Mouse (Mus musculus) liver, embryonic 15.5 days (tissue): ENCODE measurements around the gene Trappc2. TPM values are rescaled to one million over a fixed set of nuclear protein-coding genes. Genes with fewer than 3 reads are reported as not detected.
A peak's percentile ranks its signal among the peaks of the same experiment; 100 is the strongest.

Source experiments
- ATAC-seq: fragments of 200-750 bp; cut with Nextera tagmentation; 2 replicates; pipeline ENCODE4 v1.8.0; 2017; ENCODE audit warnings: moderate number of reproducible peaks, mild to moderate bottlenecking, moderate library complexity; ENCODE audit not compliant: insufficient read depth
- H3K27ac ChIP-seq: fragments of 300-500 bp; sonication (generic); replicated peaks from 2 replicates; pipeline ENCODE4 v1.5.1; 2015; ENCODE audit warnings: mild to moderate bottlenecking, inconsistent platforms
- H3K27me3 ChIP-seq: fragments of 300-500 bp; sonication (generic); 2 replicates; pipeline ENCODE4 v1.6.1; 2015; ENCODE audit warnings: mild to moderate bottlenecking, inconsistent platforms
- H3K36me3 ChIP-seq: fragments of 300-500 bp; sonication (generic); replicated peaks from 2 replicates; pipeline ENCODE4 v1.6.1; 2015; ENCODE audit warnings: moderate library complexity, mild to moderate bottlenecking, inconsistent platforms
- H3K4me1 ChIP-seq: fragments of 300-500 bp; sonication (generic); replicated peaks from 2 replicates; pipeline ENCODE4 v1.6.1; 2015; ENCODE audit warnings: inconsistent platforms
- H3K4me2 ChIP-seq: fragments of 300-500 bp; sonication (generic); 2 replicates; pipeline ENCODE4 v1.6.1; 2015; ENCODE audit warnings: moderate library complexity, mild to moderate bottlenecking, inconsistent platforms
- H3K4me3 ChIP-seq: fragments of 300-500 bp; sonication (generic); replicated peaks from 2 replicates; pipeline ENCODE4 v1.5.1; 2015; ENCODE audit warnings: mild to moderate bottlenecking, inconsistent platforms
- H3K9ac ChIP-seq: fragments of 300-500 bp; sonication (generic); 2 replicates; pipeline ENCODE4 v1.6.1; 2015; ENCODE audit warnings: moderate library complexity, mild to moderate bottlenecking, inconsistent platforms
- H3K9me3 ChIP-seq: fragments of 300-500 bp; sonication (generic); replicated peaks from 2 replicates; pipeline ENCODE4 v1.6.1; 2016; ENCODE audit warnings: inconsistent platforms
- WGBS: fragments of 180-500 bp; shearing (Covaris S2); methylation state at CpG from one replicate; pipeline ENCODE4 v1.1.7; 2015; ENCODE audit warnings: mixed read lengths; ENCODE audit not compliant: insufficient replicate concordance; 5-methylcytosine and 5-hydroxymethylcytosine counted together
- polyA plus RNA-seq: library from polyadenylated mRNA; unstranded; fragments of >200 nt; fragmentation: Nextera tagmentation; extraction: Ambion mirVana; gene quantifications from 2 replicates; pipeline ENCODE4 v1.2.1, GENCODE M21; 2015

Trappc2 gene
- polyA plus RNA-seq: 9.7 and 9.9 TPM in 2 replicates

DNA sequence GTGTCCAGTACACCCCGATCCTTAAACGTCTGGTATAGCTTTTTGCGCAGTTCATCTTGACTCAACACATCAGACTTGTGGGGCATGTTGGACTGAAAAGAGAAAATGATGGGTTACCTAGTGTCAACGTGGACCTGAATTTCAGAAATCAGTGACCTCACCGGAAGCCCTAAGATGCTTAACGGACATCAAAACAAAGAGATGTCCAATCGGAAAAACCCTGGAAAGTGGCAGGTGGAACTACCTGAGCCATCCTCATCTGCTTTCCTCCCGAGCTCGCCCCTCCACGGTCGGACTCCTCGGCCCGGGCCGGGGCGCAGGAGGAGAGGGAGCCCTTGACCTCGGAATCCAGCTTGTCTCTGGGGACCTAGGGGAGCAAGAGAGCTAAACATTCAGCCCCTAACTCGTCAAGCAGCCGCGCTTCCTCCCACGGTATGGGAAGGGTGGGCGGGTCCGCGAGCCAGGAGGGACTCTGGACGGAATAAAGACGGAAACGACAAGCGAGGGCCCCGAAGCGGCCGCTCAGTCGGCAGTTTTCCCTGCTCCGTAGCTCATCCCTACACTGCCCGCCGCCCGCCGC, at the start of gene Trappc2:
Gene Trappc2 (plus strand): TSS at position 539 of the 580 bp plus-strand sequence.
- no peaks in the 10 kb centered on the region; the same call in none of the 2 replicates for H3K27me3 ChIP-seq
- 11% methylated on average over 32 of the region's 36 CpGs for WGBS
- peak; percentile 68 for ATAC-seq
- H3K4me3 ChIP-seq: peak within 1 kb of the TSS; percentile 70
- H3K9ac ChIP-seq: peak within 1 kb of the TSS; percentile 74
- H3K27ac ChIP-seq: peak within 1 kb of the TSS; percentile 78
- 0 out of 2 replicates have a peak, but pooled peaks cover 2% of the 10 kb centered on the region for H3K36me3 ChIP-seq
- no peaks in the 10 kb centered on the region for H3K9me3 ChIP-seq
- peak within 1 kb of the TSS; percentile 72 for H3K4me2 ChIP-seq
- peaks cover 12% of the 10 kb centered on the region; the same call in 1 of the 2 replicates for H3K4me1 ChIP-seq

- H3K4me3 ChIP-seq: no peak overlapping the region
- 74% methylated on average over 1 of the region's 1 CpGs for WGBS
- H3K9me3 ChIP-seq: no peaks in the 10 kb centered on the region
- no peak for ATAC-seq
- no peak overlapping the region for H3K9ac ChIP-seq
- H3K4me2 ChIP-seq: no peak overlapping the region
- H3K27me3 ChIP-seq: no peaks in the 10 kb centered on the region
- H3K27ac ChIP-seq: no peak overlapping the region
- no peaks in the 10 kb centered on the region for H3K36me3 ChIP-seq
- H3K4me1 ChIP-seq: no peaks in the 10 kb centered on the region
These were observed 46.6 kb upstream of the Trappc2 start for GRCm38 (mm10) chrX:166393753-166394152.

GRCm38 (mm10) chrX:166407865-166408264, 32.5 kb upstream of the Trappc2 start:
- Histone ChIP-seq H3K4me3 (no peak overlapping the region), H3K27me3 (no peaks in the 10 kb centered on the region; the same call in 1 of the 2 replicates), H3K4me2 (no peak overlapping the region), H3K9me3 (no peaks in the 10 kb centered on the region), H3K4me1 (no peaks in the 10 kb centered on the region), H3K9ac (no peak overlapping the region), H3K36me3 (peaks cover 5% of the 10 kb centered on the region; the same call in 1 of the 2 replicates), H3K27ac (no peak overlapping the region)
- ATAC-seq: no peak

DNA sequence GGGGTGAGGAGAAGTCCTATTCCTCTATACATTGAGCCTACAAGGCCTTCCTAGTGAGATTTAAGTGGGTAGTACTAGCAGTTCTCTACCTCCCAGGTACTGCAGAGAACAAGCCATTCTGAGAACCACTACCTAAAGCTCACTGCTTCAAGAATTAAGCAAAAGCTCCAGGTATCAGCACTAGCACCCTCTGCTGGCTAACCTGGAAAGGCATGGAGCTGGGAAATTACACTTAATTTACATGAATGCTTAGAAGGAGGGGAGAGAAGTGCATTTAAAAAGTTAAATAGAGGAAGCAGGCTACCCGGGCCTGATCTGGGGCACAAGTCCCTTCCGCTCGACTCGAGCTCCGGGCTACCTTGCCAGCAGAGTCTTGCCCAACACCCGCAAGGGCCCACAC, 24.2 kb upstream of the Trappc2 start:
- no peaks in the 10 kb centered on the region for H3K27me3 ChIP-seq
- H3K9me3 ChIP-seq: no peaks in the 10 kb centered on the region
- no peak overlapping the region for H3K4me3 ChIP-seq
- no peaks in the 10 kb centered on the region for H3K36me3 ChIP-seq
- H3K4me1 ChIP-seq: no peaks in the 10 kb centered on the region
- no peak for ATAC-seq
- H3K27ac ChIP-seq: no peak overlapping the region
- 46% methylated on average over 5 of the region's 6 CpGs for WGBS
- no peak overlapping the region for H3K4me2 ChIP-seq
- H3K9ac ChIP-seq: no peak overlapping the region

- no peak overlapping the region for H3K27ac ChIP-seq
- 0 out of 2 replicates have a peak, but pooled peaks cover 3% of the 10 kb centered on the region for H3K36me3 ChIP-seq
- H3K4me1 ChIP-seq: 0 out of 2 replicates have a peak, but pooled peaks cover 4% of the 10 kb centered on the region
- no peak overlapping the region for H3K9ac ChIP-seq
- WGBS: 67% methylated on average over 2 of the region's 2 CpGs
- no peak overlapping the region for H3K4me2 ChIP-seq
- H3K9me3 ChIP-seq: no peaks in the 10 kb centered on the region
- no peak overlapping the region for H3K4me3 ChIP-seq
- no peaks in the 10 kb centered on the region; the same call in 1 of the 2 replicates for H3K27me3 ChIP-seq
- ATAC-seq: no peak
These were observed 5.6 kb upstream of the Trappc2 start for GRCm38 (mm10) chrX:166434812-166435211.

DNA sequence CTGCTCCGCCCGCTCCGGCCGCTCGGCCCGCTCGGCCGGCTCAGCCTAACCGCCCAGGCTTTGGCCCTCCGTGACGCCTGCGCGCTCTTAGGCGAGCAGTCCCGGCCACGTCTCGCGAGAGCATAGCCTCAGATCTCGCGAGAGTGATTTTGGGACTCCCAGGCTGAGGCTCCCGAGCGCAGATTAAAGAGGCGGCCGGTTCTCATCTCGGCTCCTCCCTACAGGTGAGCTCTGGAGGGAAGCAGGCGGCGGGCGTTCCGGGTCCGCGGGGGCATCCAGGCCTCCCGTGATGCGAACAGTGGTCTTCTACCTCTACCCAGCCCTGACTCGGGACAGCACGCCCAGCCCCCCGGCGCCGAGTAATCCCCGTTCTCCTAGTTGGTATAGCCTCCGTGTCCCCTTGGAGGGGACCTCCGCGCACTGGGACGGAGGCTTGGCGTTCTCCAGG, 266 bp downstream of the Trappc2 start, which contains the start of gene Ofd1:
Gene Ofd1 (minus strand): TSS at position 89 of the 448 bp plus-strand sequence.
- ATAC-seq: peak; percentile 99
- Histone ChIP-seq H3K36me3 (no peaks in the 10 kb centered on the region), H3K9ac (peak within 1 kb of the TSS; percentile 74), H3K4me1 (peaks cover 17% of the 10 kb centered on the region; the same call in 1 of the 2 replicates), H3K9me3 (no peaks in the 10 kb centered on the region), H3K4me3 (peak within 1 kb of the TSS; percentile 70), H3K4me2 (peak within 1 kb of the TSS; percentile 72), H3K27ac (peak within 1 kb of the TSS; percentile 78), H3K27me3 (no peaks in the 10 kb centered on the region; the same call in none of the 2 replicates)
- 11% methylated on average over 42 of the region's 44 CpGs for WGBS

GRCm38 (mm10) chrX:166444552-166444951, 4.2 kb downstream of the Trappc2 start:
- H3K27me3 ChIP-seq: no peaks in the 10 kb centered on the region; the same call in 1 of the 2 replicates
- no peaks in the 10 kb centered on the region for H3K9me3 ChIP-seq
- H3K4me3 ChIP-seq: no peak overlapping the region
- H3K4me1 ChIP-seq: peaks cover 15% of the 10 kb centered on the region; the same call in 1 of the 2 replicates
- H3K9ac ChIP-seq: no peak overlapping the region
- H3K4me2 ChIP-seq: no peak overlapping the region
- no peak overlapping the region for H3K27ac ChIP-seq
- no peaks in the 10 kb centered on the region for H3K36me3 ChIP-seq
- 37% methylated on average over 3 of the region's 3 CpGs for WGBS
- no peak for ATAC-seq

GRCm38 (mm10) chrX:166453532-166453931, 13.2 kb downstream of the Trappc2 start:
- Histone ChIP-seq H3K4me1 (no peaks in the 10 kb centered on the region), H3K9ac (no peak overlapping the region), H3K4me3 (no peak overlapping the region), H3K9me3 (no peaks in the 10 kb centered on the region), H3K27me3 (no peaks in the 10 kb centered on the region), H3K27ac (no peak overlapping the region), H3K36me3 (peaks cover 12% of the 10 kb centered on the region; the same call in 1 of the 2 replicates), H3K4me2 (no peak overlapping the region)
- WGBS: 39% methylated on average over 6 of the region's 6 CpGs
- ATAC-seq: no peak

DNA sequence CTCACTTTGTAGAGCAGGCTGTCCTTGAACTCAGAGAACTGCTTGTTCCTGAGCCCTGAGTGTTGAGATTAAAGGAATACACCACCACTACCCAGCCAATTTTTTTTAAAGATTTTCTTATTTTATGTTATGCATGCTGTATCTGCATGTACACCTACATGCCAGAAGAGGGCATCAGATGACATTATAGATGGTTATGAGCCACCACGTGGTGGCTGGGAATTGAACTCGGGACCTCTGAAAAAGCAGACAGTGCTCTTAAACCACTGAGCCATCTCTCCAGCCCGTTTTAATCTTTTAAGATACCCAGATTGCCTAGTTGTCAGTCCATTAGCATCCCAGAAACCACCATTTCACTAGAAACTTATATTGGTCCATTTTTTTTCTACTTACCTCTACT, 14.0 kb downstream of the Trappc2 start:
- no peak for ATAC-seq
- Histone ChIP-seq H3K9me3 (no peaks in the 10 kb centered on the region), H3K4me1 (no peaks in the 10 kb centered on the region), H3K9ac (no peak overlapping the region), H3K4me2 (no peak overlapping the region), H3K36me3 (peaks cover 12% of the 10 kb centered on the region; the same call in 1 of the 2 replicates), H3K27ac (no peak overlapping the region), H3K4me3 (no peak overlapping the region), H3K27me3 (no peaks in the 10 kb centered on the region)
- 55% methylated on average over 3 of the region's 3 CpGs for WGBS

GRCm38 (mm10) chrX:166455525-166455924, 15.2 kb downstream of the Trappc2 start:
- no peaks in the 10 kb centered on the region for H3K27me3 ChIP-seq
- 94% methylated on average over 1 of the region's 1 CpGs for WGBS

DNA sequence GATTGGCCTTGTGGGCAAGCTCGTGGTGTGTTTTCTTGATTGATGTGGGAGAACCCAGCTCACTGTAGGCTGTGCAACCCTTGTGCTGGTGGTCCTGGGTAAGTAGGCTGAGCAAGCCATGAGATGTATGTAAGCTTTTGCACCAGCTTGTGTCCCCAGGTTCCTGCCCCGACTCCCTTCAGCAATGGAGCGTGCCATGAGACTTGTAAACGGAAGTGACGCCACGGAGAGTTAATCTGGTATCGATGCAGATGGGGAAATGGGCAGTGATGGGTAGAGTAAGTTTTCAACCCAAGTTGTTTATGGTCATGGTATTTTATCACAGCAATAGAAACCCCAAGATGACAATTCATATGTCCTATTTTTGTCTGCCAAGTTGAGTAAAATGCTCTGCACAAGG, 27.9 kb downstream of the Trappc2 start:
- Histone ChIP-seq H3K4me1 (no peaks in the 10 kb centered on the region), H3K9me3 (no peaks in the 10 kb centered on the region), H3K4me3 (no peak overlapping the region), H3K27ac (no peak overlapping the region), H3K36me3 (peaks cover 3% of the 10 kb centered on the region; the same call in 1 of the 2 replicates), H3K9ac (no peak overlapping the region), H3K4me2 (no peak overlapping the region), H3K27me3 (no peaks in the 10 kb centered on the region)
- WGBS: 83% methylated on average over 7 of the region's 7 CpGs
- no peak for ATAC-seq

More at GRCm38 (mm10) chrX:166455525-166455924, 15.2 kb downstream of the Trappc2 start:
- Histone ChIP-seq H3K4me2 (no peak overlapping the region), H3K27ac (no peak overlapping the region), H3K4me1 (no peaks in the 10 kb centered on the region), H3K36me3 (peaks cover 12% of the 10 kb centered on the region; the same call in 1 of the 2 replicates), H3K9me3 (no peaks in the 10 kb centered on the region), H3K9ac (no peak overlapping the region), H3K4me3 (no peak overlapping the region)
- ATAC-seq: no peak
